Mouse (Mus musculus) neural tube, embryonic 10.5 days (tissue): ENCODE data around the gene Agt.

Source experiments
- DNase-seq: peaks from one replicate; pipeline ENCODE4 v3.0.0-alpha.2; 2017; ENCODE audit warnings: low spot score; ENCODE audit errors: extremely low spot score

The Agt gene

GRCm38 (mm10) chr8:124569593-124569992, at the start of gene Agt:
Agt (minus strand) TSS chr8:124569706.
- DNase-seq: no peak

DNA sequence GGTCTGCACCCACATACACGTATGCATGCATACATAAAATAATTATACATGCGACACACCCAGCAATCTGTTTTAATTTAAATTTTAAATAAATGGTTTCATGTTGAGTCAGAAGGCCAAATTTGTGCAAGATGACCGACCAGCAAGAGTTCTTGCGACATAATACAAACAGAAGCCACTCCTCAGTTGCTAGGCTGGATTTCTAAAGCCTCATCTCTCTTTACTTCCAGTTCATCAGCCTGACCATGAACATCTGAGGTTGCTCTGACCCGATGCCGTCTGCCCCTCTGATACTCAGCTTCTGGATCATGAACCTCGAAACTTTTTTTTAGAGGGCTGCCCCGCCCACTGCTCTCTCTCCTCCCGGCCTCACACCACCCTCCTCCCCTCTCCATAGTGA, 48.7 kb upstream of the Agt start:
- DNase-seq: no peak

DNA sequence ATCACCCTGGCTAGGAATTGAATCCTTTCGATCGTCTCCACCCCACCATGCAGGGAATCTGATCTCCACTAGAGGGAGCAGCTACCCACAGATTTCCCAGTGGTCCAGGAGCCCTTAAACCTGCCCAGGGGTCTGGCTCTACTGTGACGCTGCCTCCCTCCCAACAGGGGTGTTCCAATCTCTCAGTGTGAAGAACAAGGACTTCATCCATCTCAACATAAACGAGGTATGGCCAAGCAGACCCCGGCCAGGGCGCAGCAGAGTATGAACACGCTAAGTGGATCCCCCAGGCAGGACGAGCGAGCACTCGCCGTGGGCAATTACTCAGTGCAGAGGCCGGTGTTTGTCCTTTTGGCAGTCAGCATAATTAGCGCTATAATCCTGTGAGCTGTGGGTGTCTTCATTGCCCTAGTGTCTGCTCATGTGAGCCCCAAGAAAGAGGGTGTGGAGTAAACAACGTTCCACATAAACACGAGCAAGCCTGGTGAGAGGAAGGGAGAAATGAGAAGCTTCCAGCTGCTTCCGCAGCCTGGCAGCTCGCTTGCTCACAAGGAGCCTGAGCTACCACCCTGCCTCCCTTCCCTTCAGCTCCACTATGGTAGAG, 47.9 kb upstream of the Agt start:
- peak; percentile 77 for DNase-seq

DNA sequence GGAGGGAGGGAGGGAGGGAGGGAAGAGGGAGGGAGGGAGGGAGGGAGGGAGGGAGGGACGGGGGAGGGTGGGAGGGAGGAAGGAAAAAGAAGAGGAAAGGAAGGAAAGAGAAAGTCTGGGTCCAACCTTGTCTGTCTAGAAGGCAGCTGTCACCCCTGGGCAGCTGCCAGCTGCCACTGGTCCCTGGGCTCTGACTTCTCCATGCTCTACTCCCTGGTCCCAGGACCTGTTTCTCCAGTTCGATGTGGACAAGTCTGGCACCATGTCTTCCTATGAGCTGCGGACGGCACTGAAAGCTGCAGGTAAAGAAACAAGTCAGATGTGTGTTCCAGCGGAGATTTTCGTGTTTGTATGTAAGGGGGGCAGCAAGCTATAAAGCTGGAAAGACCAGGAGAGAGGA, 44.8 kb upstream of the Agt start:
- DNase-seq: no peak

GRCm38 (mm10) chr8:124608972-124609353, 39.5 kb upstream of the Agt start:
- no peak for DNase-seq

- no peak for DNase-seq
These were observed 38.9 kb upstream of the Agt start for GRCm38 (mm10) chr8:124608239-124608971.

GRCm38 (mm10) chr8:124604066-124604465, 34.6 kb upstream of the Agt start:
- DNase-seq: no peak

DNA sequence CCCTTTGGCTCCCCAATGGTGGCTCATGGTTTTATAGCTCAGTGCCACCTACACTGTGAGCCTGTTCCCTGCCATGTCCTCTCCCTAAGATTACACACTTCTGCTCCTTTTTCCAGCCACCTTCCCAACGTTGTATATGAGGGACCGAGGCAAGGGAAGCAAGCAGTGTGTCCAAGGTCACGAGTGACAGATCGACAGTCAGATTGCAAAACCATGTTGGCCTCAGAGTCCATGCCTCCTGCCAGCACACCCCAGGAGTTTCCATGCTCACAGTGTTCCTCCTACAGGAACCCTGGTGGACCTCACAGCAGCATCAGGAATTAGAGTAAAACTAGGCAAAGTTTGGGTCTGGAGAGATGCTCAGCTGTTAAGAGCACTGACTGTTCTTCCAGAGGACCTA, 19.9 kb upstream of the Agt start:
- no peak for DNase-seq

- DNase-seq: no peak
These were observed 17.1 kb upstream of the Agt start for GRCm38 (mm10) chr8:124586556-124586955.

DNA sequence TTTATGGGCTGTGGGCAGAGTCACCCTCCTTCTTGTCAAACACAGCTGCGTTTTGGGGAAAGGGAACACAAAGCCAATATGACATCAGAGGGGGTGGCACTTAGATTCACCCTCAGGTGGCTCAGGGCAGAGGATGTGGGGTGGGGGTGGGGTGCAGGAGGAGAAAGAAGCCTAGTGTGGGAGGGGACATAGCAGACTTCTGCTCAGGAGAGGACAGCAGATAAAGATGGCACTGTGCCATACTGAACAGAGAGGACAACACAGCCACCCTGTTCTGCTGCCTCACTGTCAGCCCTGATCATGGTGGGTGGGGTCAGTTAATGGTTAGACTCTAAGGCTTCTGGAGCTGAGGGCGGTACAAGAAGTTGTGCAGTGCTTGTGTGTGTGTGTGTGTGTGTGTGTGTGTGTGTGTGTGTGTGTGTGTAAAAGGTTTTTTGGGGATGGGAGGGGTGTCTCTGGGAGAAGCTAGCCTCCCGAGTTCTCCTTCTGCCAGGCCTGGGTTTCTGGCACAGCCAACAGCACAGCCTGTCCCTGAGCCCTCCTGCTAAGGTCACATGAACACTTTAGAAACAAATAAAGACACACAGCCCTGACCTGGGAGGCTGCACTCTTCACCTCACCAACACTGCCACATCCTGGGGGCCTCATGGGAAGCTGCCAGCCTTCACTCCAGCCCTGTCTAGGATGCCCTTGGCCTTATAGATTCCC, 16.4 kb upstream of the Agt start:
- DNase-seq: no peak

- DNase-seq: no peak
These were observed 7.2 kb upstream of the Agt start for GRCm38 (mm10) chr8:124576751-124577150.

DNA sequence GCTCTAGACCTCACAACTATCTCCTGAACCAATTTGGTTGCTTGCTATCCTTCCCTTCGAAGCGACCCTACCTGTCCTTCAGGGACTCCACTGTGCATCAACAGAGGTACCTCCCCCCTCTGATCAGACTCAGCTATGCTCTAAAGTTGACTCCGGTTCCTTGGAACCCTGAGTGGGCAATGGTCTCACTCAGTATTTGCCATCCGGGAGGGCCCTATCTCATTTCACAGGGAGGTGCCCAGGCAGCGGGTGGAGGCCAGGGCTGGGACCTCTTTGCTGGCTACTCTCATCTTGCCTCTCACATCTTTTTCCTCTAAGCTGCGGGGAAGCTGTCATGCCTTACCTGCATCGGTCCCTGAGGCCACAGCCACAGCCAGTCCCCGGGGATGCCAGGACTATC, 6.3 kb upstream of the Agt start, which contains the start of gene Capn9:
Gene Capn9 (plus strand): TSS at position 301 of the 400 bp plus-strand sequence.
- DNase-seq: no peak

DNA sequence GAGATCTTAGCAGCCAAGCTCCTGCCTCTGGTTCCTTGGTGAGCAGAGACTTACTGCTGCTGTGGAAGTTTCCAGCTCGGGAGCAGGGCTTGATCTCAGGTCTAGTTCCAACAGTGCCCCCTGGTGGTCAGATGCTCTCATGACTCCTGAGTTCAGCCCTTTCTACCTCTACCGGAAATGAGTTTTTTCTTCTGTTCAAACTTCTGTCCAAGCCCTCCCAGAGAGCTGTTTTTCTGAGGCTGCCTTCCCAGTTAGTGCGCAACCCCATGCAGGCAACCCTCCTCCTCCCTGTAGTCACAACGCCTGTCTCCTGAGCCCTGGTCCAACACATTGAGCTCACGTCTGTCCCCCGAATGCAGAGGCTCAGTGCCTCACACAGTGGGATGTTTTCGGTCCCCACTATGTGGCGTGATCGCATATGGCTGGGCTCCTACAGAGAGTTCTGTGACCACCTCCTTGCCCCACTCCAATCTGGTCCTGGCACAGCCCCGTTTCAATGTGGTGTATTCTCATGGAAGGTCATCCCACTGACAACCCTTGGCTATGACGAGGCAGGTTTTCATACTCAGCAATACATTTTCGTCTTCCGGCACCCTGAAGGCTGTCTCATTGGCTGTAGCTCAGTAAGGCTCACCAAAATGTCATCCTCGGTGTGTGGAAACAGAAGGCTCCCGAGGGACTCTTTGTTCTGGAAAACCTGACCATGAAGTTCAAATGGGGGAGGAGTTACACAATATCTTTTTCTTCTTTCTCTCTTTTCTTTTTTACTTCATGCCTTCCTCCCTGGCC, 4.2 kb upstream of the Agt start:
- peak; percentile 89 for DNase-seq

DNA sequence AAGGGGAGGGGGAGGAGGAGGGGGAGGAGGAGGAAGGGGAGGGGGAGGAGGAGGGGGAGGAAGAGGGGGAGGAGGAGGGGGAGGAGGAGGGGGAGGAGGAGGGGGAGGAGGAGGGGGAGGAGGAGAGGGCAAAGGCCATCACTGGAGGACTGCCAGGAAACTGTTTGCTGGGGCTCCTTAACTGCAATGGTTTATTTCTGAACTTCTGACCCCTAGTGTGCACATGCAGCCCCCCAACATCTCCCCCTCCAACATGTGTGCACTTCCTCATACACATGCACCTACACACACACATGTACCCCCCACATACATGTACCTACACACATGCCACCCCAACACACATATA, 2.9 kb upstream of the Agt start:
- DNase-seq: no peak

DNA sequence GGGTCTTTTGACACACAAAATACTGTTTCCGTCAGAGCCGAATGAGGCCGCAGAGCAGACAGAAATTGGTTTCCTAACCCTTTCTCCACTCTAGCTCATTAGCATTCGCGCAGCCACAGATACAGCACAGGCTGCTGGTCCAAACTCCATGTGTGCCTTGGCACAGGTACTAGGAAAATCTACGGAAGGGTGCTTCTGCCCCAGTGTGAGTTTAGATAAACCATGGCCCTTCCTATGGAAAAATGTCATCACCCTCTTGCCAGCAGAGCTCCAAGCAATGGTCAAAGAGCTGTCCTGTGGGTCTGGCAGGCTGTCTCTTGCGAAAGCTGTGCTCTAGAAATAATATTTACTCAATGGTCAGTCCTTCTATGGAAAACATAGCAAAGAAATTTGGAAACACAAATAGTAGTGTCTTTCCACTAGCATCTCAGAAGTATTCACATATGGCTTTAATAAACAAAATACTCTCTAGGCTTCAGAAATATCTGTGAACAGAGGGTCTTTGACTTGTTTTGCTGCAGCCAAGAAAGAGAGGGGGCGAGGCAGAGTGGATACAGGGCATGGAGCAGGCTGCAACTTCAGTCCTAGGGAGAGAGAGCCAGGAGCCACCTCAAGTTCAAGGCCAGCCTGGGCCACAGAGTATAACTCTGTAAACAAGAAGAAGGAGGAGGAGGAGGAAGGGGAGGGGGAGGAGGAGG, 2.4 kb upstream of the Agt start:
- DNase-seq: no peak

- DNase-seq: no peak
These were observed 406 bp downstream of the Agt start for GRCm38 (mm10) chr8:124569100-124569499.

DNA sequence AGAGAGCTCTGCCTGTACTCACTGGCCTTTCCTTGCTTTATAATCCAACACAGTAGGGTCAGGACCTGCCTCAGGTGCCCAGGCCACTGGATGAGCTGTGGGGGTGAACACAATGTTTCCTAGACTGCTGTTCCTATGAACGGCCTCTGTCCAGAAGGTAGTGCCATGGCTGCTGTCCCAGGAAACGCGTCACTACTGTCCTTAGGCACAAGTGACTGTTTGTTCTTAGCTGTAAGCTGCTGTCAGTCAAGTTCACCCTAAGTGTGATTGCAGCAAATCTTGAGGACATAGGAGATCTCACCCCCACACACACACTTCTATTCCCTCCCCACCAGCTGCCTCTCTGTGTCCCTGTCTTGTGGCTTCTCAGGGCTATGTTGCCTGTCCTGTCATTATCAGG, 1.9 kb downstream of the Agt start:
- DNase-seq: no peak

GRCm38 (mm10) chr8:124567126-124567525, 2.4 kb downstream of the Agt start:
- DNase-seq: no peak

DNA sequence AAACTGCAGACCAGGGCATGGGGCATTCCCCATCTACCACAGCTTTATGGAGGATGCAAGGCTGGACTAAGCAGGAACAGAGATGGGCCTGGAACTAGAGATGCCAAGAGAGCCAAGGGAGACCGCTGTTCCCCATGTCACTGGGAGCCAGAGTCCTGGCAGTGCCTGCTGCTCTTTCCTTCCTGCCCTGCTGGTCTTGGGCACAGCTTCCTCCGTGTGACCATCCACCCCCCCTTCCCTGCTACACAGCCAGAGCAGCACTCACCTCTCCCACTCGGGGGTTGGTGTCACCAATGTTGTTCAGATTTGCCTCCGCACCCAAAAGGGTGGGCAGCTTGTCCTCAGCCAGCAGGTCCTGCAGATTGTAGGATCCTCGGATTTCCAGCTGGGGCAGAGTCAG, 12.0 kb downstream of the Agt start:
- DNase-seq: no peak

- DNase-seq: peak; percentile 29
These were observed 12.8 kb downstream of the Agt start for GRCm38 (mm10) chr8:124556658-124557057.

DNA sequence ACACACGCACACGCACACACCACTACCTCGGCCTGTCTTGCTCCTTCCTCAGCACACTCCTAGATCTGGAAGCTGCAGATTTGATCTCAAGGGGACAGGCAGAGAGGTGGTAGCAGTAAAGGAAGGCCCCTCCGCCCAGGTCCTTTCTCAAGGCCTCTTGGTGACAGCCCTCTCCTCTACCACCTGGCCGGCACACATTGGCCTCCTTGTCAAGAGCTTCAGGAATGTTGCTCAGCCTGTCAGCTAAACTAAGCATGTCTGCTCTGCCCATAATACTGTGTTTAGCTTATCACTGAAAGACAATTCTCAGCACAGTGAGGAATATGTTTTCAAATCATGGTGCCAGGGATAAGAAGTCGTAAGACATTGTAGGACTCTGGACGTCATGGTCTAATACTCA, 13.3 kb downstream of the Agt start:
- DNase-seq: no peak
